Mouse (Mus musculus) layer of hippocampus, adult 8-10 months (tissue): ENCODE measurements around the gene Iqschfp. TPM values are rescaled to one million over a fixed set of nuclear protein-coding genes. Genes with fewer than 3 reads are reported as not detected.
A peak's percentile ranks its signal among the peaks of the same experiment; 100 is the strongest.

Source experiments
- DNase-seq, 2 experiments: peaks; one replicate each; pipeline ENCODE4 v3.0.0; 2022; ENCODE audit warnings: low spot score in 2 of 2
- total RNA-seq, 4 experiments: library from RNA; stranded (reverse); gene quantifications; 2 replicates each; pipeline ENCODE4 v1.2.4; 2022

The Iqschfp gene
- 10 to 100 TPM; 10.0 to 16.4 (median 14.6) TPM for total RNA-seq

DNA sequence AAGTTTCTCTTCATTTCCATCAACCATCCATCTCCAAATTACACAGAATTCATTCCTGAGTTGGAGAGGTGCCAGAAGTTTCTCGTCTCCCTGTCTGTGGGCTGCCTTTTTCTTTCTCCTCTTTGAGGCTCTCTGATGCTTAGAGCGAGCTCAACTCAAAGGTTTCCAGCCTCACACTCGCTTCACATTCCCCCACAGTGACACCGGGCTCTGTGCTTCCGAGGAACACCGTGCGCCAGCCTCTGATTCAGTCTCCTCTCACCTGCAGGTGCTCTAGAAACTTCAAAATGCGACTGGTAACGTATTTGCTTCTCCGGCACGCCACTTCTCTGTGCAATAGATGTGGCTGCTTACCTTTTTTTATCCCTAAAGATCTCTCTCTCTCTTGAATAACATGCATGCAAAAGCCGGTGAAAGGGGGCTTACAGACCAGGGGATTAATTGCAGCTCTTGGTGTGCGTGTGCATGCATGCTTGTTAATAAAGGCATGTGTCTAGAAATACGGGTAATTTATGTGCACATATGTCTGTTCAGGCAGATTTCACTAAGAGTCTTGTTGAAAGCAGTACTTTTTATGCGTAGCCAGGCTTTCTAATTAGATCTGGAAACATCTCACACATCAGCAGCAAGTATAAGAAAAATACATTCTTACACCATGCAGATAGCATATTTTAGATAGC lies at the start of gene Iqschfp, which contains the start of gene Iqcj:
Gene Iqschfp (plus strand): TSS at position 207 of the 680 bp plus-strand sequence.
Gene Iqcj (plus strand): TSS at position 195 of the 680 bp plus-strand sequence.
- peak in 1 of 2 experiments; percentile 23 for DNase-seq

DNA sequence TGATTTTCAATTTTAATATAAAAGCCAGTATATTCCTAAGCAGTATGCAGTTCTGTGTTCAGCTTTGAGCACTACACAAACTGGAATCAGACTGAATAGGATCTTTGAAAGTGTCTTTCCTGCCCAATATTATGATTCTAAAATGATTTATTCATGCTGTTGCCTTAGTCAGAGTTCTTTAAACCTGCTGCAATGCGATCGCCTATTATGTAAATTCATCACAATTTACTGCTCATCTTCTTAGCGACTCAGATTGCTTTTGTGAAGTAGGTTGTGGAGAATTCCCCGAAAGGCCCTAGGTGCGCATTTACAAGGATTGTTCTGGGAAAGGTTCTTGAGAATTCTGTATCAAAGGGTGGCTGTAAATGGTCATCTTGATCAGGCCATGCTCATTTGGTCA lies 39.6 kb upstream of the Iqschfp start:
- no peak for DNase-seq

DNA sequence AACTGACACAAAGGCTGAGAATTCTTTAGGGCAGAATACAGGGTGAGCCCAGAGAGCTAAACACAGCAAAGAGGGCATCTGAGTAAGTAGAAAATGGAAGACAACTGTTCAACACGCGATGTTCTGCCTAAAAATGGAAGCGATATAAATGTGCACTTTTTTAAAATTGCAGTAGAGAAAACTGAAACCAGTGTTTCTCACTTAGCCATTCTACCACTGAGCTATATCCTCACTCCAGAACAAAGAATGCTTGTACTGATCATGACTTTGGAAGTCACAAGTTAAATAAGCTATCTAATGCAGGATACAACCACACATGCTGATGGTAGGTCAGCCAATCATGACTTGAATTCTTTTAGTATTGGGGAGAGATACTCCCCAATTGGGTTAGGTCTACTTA lies 30.5 kb upstream of the Iqschfp start:
- DNase-seq = no peak

DNA sequence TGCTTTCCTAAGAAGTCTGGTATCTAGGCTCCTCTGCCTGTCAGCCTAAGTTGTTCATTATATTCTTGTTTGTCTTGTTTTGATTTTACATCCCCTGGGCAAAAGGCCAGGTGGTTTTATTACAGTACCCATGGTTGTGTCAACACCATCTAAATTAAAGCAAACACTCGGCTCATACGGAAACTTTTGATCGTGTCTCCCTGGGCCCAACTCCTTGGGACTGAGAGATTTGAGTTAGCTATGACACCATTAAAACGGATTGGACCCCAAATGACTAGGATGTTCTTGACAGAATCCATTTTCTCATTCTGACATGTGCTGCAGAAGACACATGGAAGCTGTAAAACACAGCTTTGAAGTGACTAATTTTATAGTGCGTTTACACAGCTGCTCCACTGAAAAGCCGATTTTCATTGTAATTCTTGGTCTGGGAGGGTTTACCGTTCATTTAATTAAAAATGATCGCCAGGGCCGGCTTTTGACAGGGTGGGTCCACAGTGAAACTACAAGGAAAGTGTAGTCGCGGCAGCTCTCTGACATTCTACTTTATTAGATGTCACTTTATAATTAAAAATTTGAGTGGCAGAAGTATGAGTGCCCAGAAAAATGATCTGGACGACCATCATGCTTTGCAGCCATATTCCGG lies 24.5 kb upstream of the Iqschfp start:
- DNase-seq = no peak

DNA sequence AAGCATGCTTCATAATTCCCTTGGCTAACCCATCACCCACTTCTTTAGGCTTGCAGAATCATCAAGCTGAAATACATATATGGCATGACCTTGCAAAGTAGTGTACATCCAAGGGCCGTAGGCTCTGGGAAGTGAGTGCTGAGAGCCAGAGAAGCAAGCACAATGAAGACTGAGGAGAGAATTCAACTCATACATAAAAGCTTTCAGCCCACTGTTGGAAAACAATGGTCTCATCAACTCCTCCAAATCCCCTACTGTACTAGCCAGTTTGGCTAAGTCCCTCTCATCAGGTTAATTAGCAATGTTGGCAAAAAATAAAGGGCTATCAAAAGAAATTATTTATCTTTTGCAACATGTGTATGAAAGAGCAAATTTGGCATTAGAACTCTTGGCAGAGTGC lies 22.6 kb upstream of the Iqschfp start:
- DNase-seq = no peak

DNA sequence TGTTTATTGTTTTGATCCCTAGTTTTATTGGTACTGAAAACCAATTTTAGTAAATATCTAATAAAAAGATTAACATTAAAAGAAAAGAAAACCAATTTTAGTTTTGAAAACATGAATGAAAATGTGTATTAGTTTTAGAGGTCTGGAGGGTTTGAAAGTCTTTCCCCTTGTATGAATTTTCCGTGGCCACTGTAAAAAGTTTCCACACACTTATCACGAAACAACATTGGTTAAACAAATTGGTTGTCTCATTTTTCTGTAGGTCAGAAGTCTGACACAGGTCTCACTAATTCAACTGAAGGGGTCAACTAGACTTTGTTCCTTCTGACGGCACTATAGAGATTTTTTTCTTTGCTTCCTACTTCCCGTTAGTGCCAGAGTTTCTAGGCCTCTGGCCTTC lies 14.8 kb upstream of the Iqschfp start:
- no peak for DNase-seq

DNA sequence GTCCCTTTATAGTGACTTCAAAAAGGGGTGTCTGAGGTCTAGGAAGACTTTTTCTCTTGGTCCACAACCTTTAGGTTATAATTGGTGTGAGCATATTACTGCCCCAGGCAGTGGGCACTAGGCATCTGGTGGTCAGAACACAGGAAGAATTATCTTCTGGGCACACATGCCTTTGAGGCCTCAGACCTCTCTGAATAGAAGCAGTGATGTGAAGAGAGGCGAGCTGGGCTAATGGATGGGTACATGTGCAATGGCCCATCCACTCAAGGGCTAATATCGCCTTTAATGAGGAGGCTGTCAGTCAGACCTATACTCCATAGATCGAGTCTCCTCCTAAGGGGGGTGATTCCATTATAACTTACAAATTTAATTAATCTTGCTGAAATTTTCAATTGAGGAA lies 7.7 kb upstream of the Iqschfp start:
- DNase-seq = no peak

DNA sequence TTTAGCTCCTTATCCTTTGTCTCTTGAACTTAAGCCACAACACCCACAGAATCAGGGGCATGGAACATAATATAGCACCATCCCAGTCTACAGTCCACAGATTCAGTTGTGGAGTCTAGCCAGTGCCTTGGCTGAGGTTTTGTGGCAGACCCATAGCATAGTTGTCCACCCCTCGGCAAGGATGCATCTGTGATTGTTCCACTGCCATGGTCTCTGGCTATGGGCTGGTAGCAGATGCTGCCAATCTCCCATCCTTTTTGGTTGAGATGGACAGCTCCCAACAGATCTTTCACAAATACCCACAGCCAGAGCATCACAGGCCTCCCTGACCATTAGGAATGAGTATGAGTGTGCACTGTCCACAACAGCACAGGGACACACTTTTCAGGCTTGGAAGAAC lies 5.9 kb upstream of the Iqschfp start:
- no peak for DNase-seq

DNA sequence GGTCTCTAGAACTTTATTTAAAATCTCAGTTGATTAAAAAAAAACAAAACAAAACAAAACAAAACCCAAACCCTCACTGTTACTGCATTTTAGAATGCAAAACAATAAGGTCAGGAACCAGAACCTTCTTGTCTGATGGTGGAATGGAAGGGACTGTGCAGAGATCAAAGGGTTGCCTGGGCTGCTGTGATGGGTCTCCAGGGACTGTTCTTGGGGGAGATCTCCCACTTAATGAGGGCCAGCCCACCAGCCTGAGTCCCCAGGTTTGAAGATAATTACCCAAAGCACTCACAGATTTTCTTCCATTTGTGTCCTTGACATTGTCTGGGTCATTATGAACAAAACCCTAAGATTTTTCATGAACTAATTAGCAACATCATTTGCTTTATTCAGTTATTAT lies 4.8 kb upstream of the Iqschfp start:
- no peak for DNase-seq

DNA sequence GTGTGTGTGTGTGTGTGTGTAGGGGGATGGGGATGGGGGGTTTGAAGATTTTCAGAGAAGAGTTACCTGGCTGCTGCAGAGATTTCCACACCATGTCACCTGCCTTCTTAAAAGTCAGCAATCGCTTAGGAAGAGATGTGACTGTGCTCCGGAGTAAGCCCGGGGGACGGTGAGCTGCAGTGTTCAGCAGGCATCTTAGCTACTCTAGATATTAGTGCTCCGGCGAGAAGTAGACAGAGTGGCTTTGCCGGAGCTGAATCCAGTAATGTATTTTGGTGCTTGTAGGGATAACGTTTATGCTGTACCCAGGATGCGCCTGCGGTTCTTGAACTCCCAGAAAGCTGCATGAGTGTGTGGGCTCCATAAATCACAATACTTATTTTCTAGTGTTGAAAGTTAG lies 736 bp downstream of the Iqschfp start:
- DNase-seq = peak in 1 of 2 experiments; percentile 30

DNA sequence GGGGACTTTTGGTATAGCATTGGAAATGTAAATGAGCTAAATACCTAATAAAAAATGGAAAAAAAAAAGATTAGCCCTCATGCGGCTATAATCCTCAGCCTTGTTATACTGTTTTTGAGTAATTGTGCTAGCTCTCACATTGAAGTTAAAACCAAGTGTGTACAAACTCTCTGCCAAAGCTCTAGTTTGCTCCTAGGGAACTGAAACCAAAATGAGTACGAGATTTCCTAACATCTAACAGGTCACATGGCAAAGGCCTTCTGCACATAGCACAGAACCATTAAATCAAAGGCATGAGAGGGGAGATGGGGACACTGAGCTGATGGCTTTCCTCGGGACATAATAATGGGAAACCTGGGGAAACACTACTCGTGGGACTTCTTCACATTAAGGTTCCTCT lies 10.5 kb downstream of the Iqschfp start:
- DNase-seq = no peak

DNA sequence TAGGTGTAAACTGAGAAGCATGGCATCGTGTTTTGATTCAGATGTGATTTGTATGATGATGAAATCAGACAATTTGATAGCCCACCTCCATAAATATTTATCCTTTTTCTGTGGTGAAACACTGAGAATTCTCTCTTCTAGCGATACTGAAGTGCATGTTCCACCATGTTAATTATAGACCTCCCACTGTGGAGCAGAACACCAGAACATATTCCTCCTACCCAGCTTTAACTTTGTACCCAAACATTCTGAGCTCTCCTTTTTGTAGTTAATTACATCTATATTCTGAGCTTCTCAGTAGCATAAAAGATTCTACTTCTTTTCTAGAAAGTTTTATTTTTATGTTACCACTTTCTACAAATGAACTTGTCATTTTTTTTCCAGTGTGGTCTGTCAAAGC lies 16.6 kb downstream of the Iqschfp start:
- no peak for DNase-seq

DNA sequence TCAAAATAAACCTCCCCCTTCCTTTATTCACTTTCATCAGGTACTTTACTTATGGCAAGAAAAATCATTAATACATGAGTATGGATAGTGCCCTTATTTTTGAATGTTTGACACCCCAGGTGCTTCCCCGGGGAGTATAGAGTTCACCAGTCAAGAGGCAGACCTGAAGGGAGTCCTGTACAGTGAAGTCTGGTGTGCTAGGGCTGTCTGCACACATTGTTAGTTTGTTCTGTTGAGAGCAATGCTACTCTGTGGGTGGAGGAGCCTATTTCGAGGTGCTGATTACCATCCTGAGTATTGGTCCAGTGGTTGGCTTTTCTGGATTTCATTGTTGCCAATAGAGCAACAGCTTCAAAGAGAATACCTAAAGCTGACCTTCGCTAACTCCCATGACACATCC lies 26.1 kb downstream of the Iqschfp start:
- DNase-seq = no peak

DNA sequence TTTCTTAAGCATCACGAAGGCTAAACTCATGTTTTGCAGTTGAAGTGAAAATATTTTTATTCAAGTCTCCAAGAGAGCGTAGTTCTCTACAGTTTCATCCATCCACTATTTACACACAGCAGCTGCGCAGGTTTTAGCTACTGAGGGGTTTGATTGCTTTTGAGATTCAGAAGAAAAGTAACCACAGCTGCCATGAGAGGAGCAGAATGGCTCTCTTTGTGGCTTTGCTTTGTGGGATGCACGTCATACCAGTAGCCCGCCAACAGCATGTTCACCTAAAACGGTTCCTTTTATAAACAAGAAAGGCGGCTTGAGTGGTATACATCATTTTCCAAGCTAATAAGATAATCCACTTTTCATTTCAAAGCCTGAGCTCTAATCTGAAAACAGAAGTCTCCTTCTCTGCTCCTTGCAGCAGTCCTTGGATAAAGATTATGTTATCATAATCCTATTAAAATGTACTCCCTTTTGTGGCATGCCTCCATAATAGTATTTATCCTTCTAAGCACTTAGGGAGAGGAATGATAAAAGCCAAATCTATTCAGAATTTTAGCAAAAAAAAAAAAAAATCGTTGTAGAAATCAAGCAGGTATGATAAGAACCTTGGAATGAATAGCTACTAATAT lies 26.7 kb downstream of the Iqschfp start:
- DNase-seq = no peak

DNA sequence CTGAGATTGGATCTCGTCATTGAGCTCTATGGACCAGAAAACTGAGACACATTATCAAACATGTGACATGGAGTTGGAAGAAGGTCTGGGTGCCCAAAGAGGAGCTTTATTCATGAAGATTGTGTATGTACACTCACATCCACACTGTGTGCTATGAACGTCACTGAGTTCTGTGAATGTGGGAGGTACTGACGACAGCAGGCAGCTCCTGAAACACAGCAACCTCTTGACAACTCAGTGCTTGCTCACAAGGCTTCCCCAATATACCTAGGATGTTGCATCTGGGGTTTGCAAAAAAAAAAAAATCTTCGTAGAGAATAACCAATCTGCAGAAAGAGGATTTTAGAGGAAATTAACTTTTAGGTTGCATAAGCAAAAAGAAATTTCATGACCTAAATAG lies 31.1 kb downstream of the Iqschfp start:
- DNase-seq = no peak

DNA sequence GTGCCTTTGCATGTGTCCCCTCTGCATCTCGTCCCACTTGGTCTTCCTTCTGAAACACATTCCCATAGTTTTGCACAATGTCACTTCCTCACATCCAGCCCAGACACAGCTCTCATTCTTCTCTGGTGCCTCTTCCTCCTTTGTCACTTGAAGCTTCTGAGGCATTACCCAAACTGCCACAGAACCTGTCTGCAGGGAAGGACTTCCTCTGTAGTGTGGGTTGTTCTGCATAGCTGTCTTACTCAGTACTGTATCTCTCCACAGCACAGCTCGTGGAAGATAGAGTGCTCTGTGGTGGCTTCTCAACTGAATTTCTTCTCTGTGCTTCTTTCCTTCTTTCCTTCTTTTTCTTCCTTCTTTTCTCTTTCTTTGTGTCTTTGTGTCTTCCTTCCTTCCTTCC lies 33.4 kb downstream of the Iqschfp start:
- no peak for DNase-seq

DNA sequence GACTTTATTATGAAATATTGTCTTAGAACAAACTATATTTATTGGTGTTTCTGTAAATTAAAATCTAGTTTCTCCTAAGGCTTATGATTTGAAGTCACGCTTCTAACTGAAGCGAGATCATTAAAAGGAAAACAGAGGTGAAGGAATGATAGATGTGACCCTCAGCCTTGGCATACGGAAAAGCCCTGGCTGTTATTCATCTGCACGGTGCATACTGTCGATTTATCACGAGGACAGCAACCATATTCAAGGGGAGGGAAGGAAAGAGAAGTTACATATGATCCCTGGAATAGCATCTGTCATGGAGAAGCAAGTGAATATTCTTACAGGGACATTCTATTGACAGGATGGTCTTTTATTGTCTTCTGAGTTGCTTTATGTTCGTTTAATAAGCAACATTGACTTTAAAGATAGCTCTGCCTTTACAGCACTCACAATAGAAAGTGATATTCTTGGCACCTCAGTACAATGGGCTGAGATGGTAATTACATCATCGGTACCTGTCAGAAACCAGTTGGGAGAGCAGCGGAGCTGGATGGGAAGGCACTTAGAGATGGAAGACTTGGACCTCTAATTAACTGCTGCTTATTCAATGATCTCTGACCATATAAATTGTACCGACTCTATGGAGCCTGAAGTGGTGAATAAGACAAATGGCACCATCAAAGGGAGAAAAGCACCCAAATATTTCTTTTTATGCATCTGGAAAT lies 38.5 kb downstream of the Iqschfp start:
- no peak for DNase-seq

DNA sequence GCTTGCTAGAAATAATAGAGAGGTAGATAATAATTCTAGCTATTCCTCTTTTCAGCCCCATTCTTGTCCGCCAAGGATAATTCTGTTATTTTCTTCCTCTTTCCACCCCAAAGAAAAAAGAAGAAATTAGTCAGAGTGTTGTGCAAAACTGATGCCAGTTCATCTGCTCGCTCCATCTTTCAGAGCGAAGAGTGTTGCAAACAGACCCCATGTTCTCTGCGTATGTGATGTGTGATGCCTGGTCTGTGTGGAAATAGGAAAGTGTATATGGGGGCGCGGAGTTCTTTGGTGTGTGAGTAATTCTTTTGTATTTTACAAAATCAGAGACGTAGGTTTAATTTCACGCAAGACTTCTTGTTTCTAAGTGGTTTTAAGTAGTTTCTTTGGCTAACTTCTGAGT lies 39.1 kb downstream of the Iqschfp start:
- DNase-seq = peak in 1 of 2 experiments; percentile 24

DNA sequence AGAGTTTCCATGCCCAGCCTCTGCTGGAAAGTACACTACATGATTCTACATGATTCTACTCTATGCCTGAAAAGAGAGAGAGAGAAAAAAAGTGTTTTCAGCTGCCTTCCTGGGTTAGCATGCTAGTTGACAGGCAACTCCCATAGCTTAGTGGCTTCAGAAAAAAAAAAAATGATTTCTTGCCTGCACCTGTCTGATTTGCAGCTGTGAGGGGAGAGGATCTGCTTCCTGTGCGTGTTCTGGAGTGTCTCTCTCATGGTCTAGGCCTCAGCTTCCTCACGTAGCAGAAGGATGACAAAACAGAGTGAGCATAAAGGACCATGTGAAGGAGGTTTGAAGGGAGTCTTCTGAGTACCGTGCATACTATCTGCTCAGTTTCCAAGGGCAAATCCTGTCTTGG lies 39.9 kb downstream of the Iqschfp start:
- DNase-seq = no peak

DNA sequence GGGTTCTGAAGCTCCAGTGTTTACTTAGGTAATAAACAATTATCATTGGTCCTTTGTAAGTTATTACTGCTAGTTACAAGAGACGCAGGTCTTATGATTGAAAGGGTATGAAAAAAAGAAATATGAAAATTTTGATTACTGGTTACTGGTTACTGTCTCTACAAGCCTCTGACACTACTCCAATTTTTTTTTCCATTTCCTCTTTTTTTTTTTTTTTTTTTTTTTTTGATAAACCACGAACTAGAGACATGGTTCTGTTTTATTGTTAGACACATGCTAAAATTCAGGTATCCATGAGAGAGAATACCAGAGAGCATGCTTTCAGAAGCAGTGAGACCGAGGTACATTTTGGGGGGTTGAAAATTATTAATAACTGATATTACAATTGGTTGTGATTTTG lies 43.8 kb downstream of the Iqschfp start:
- no peak for DNase-seq

DNA sequence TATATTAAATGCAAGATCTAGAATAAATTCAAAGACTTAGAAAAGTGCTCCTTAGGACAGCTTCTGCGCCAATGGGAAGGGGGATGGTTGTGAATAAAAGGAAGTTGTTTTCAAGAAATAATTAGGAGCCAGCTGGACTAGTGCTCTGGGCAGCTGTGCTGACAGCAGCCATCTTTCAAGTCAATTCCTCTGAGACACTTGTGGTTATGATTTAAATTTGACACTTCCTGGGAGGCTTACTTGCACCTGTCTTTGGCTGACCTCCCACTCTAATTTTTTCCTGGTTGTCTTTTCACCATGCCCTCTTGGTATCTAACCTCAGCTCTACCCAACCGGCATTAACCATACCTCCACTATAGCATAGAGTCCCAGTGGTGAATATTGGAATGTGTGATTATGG lies 55.0 kb downstream of the Iqschfp start:
- DNase-seq = no peak

DNA sequence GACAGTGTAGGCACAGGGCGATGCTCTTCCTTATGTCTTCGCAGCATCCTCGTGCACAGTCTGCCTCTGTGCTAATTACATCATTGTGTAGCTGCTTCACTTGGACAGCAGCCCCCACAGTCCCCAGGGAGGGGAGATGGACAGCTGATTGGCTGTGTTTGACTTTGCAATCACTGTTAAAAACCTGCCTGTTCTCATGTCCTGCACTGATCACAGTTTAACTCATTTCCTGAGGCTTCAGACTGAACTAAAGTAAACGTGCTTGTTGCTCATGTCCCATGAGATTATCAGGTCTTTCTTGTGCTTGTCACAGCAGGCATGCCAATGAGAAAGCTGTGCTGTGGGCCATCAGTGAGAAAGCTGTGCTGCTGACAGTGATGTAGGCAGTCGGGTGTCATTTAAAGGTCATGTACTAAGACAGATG lies 60.5 kb downstream of the Iqschfp start:
- peak in 1 of 2 experiments; percentile 8 for DNase-seq
